Comparison of ENCODE assay signal across 8 mouse cellular contexts in the genomic region with DNA sequence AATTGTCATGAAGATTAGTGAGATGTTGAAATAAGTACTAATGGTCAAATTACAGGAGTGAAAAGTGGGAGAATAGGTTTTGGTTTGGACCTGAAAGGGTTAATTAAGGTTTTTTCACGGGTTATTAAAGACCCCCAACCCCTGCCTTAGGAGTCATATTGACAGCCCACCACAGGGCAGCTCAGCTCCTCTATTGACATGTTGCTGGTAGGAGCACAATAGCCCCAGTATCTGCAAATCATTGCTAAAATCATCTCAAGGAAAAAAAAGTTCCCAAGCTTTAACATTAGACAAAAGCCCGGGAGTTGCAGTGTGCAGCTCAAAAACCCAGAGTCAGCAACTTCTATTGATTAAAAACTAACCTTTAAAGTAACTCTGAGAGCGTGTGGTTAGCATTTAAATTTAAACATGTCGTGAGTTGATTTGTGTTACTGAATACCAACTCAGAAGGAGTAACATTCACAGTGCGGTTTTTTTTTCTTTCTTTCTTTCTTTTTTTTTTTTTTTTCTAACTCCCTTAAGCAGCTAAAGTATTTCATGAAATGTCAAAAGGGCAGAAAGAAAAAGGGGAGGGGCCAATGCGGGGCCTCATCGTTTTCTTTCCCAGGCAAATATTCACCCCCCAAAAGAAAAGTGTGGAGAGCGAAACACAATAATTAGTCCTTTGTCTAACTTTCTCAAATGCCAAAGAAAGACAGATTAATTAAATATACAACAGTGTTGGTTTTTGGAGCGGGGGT.
DNase-seq lines count a peak whose midpoint lies in the region; ATAC-seq and TF ChIP-seq lines count a peak whose summit lies in the region.

No protein-coding gene starts in this region.

- no peak overlapping the region; the same call in 1 of the 2 replicates for H3K4me2 ChIP-seq in forebrain, postnatal 0 days (ENCODE audit: low read depth)
- peak overlapping the region; percentile 8; the same call in 1 of the 2 replicates for H3K4me2 ChIP-seq in lung, embryonic 15.5 days
- H3K4me2 ChIP-seq in limb, embryonic 14.5 days (replicated peaks; ENCODE audit: low read depth, low read length, severe bottlenecking): peak overlapping the region; percentile 30

- H3K9me3 ChIP-seq in forebrain, embryonic 10.5 days: no peaks in the 10 kb centered on the region
- H3K9me3 ChIP-seq in forebrain, postnatal 0 days (ENCODE audit: low read length): no peaks in the 10 kb centered on the region
- no peaks in the 10 kb centered on the region for H3K9me3 ChIP-seq in lung, embryonic 15.5 days
- no peaks in the 10 kb centered on the region for H3K9me3 ChIP-seq in limb, embryonic 14.5 days (ENCODE audit: control insufficient read depth, low read length)

- H3K4me3 ChIP-seq in forebrain, embryonic 10.5 days: peak overlapping the region; percentile 30
- no peak overlapping the region for H3K4me3 ChIP-seq in forebrain, postnatal 0 days (ENCODE audit: low read depth, low read length)
- no peak overlapping the region for H3K4me3 ChIP-seq in lung, embryonic 15.5 days
- no peak overlapping the region for H3K4me3 ChIP-seq in limb, embryonic 14.5 days (replicated peaks; ENCODE audit: low read length)

- ATAC-seq in forebrain, postnatal 0 days: no peak; the same call in 1 of the 2 replicates
- no peak for ATAC-seq in lung, embryonic 15.5 days (ENCODE audit: borderline replicate concordance, extremely low read depth, low FRiP score, low TSS enrichment)
- ATAC-seq in limb, embryonic 14.5 days (ENCODE audit: low FRiP score, low read depth): no peak

- no peaks in the 10 kb centered on the region for H3K36me3 ChIP-seq in forebrain, embryonic 10.5 days (replicated peaks)
- no peaks in the 10 kb centered on the region for H3K36me3 ChIP-seq in forebrain, postnatal 0 days (ENCODE audit: insufficient read depth)
- H3K36me3 ChIP-seq in lung, embryonic 15.5 days: no peaks in the 10 kb centered on the region; the same call in 1 of the 2 replicates
- peaks cover 7% of the 10 kb centered on the region; the same call in 1 of the 2 replicates for H3K36me3 ChIP-seq in limb, embryonic 14.5 days (ENCODE audit: control insufficient read depth, insufficient read depth, low read length)

- WGBS in forebrain, embryonic 10.5 days: 12% methylated on average over 9 of the region's 9 CpGs
- WGBS in forebrain, postnatal 0 days: 6% methylated on average over 9 of the region's 9 CpGs
- WGBS in lung, embryonic 15.5 days: 15% methylated on average over 9 of the region's 9 CpGs
- 7% methylated on average over 9 of the region's 9 CpGs for WGBS in limb, embryonic 14.5 days

- no peak overlapping the region for H3K9ac ChIP-seq in forebrain, postnatal 0 days
- no peak overlapping the region for H3K9ac ChIP-seq in lung, embryonic 15.5 days
- no peak overlapping the region for H3K9ac ChIP-seq in limb, embryonic 14.5 days (ENCODE audit: low read depth, low read length, severe bottlenecking)

- no peak for TF ChIP-seq CTCF in forebrain, postnatal 0 days (IDR thresholded peaks at IDR 0.05; ENCODE audit: low read depth)

- peaks cover 65% of the 10 kb centered on the region for H3K27me3 ChIP-seq in forebrain, embryonic 10.5 days (ENCODE audit: poor library complexity, severe bottlenecking)
- no peaks in the 10 kb centered on the region for H3K27me3 ChIP-seq in forebrain, postnatal 0 days (ENCODE audit: insufficient read depth, low read length)
- no peaks in the 10 kb centered on the region for H3K27me3 ChIP-seq in lung, embryonic 15.5 days
- H3K27me3 ChIP-seq in limb, embryonic 14.5 days (ENCODE audit: control insufficient read depth, insufficient read depth, low read length): no peaks in the 10 kb centered on the region

- no peak for TF ChIP-seq POLR2A in limb, embryonic 14.5 days (IDR thresholded peaks at IDR 0.05; ENCODE audit: borderline replicate concordance, extremely low read depth, insufficient read depth, insufficient read length)

- peak; percentile 49 for DNase-seq in forebrain, embryonic 10.5 days (ENCODE audit: extremely low spot score, low spot score)
- DNase-seq in forebrain, postnatal 0 days: no peak
- DNase-seq in lung, postnatal 4 days: no peak
- peak; percentile 50 for DNase-seq in limb, embryonic 14.5 days (ENCODE audit: low spot score)
- DNase-seq in cerebellum, postnatal 14 days: no peak
- no peak for DNase-seq in urinary bladder, postnatal 4 days (ENCODE audit: low spot score in 2 of 2)
- no peak for DNase-seq in right cerebral cortex, postnatal 14 days

- peak overlapping the region; percentile 87 for H3K27ac ChIP-seq in forebrain, embryonic 10.5 days
- no peak overlapping the region for H3K27ac ChIP-seq in forebrain, postnatal 0 days (ENCODE audit: low read depth, low read length)
- peak overlapping the region; percentile 89 for H3K27ac ChIP-seq in lung, embryonic 15.5 days
- peak overlapping the region; percentile 78 for H3K27ac ChIP-seq in limb, embryonic 14.5 days (replicated peaks; ENCODE audit: low read depth, low read length)

- H3K4me1 ChIP-seq in forebrain, embryonic 10.5 days: peaks cover 85% of the 10 kb centered on the region
- H3K4me1 ChIP-seq in forebrain, postnatal 0 days (ENCODE audit: insufficient read depth): peaks cover 17% of the 10 kb centered on the region
- H3K4me1 ChIP-seq in lung, embryonic 15.5 days: peaks cover 42% of the 10 kb centered on the region
- H3K4me1 ChIP-seq in limb, embryonic 14.5 days (ENCODE audit: control insufficient read depth, insufficient read depth, low read length): peaks cover 60% of the 10 kb centered on the region

Comparison
In these comparisons a context has a peak if more than half of its experiments do, and no peak if none do; other contexts are left out.
1. DNase-seq: peak in forebrain, embryonic 10.5 days (single experiment) and limb, embryonic 14.5 days (single experiment); none in forebrain, postnatal 0 days (single experiment), lung, postnatal 4 days (0 of 2), cerebellum, postnatal 14 days (0 of 2), urinary bladder, postnatal 4 days (0 of 2) and right cerebral cortex, postnatal 14 days (single experiment).